Mouse (Mus musculus): ENCODE data around the gene Mterf4. TPM values are rescaled to one million over a fixed set of nuclear protein-coding genes. Genes with fewer than 3 reads are reported as not detected.

Mterf4 gene
- polyA plus RNA-seq, 1 experiment from 2014 or later = 11.3 TPM

DNA sequence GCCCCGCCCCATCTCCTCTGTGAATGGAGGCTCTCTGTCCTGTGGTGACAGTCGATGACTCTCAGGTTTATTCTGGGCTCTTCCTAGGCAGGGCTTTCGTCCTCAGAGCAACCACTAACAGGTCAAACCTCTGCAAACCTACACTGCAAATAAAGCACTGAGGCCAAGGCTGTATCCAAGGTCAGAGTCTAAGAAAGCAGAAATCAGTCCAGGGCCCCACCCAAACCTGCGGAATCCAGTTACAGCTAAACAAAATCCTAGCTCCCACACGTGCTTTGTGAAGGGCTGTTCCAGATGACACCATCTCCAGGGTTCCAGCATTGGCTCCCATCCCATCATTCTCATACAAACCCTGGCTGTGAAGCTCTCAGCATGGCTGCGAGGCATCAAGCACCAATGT, 30.2 kb downstream of the Mterf4 start:
- Histone ChIP-seq H3K36me3 (ENCODE audit: control insufficient read depth, insufficient read depth) (no peaks in the 10 kb centered on the region), H3K4me2 (ENCODE audit: low read depth, low read length) (no peak overlapping the region), H3K9me3 (replicated peaks; ENCODE audit: control insufficient read depth, low read length) (no peaks in the 10 kb centered on the region), H3K27ac (ENCODE audit: low read length) (no peak overlapping the region), H3K27me3 (ENCODE audit: control insufficient read depth, insufficient read depth, low read depth, low read length) (no peaks in the 10 kb centered on the region), H3K4me1 (ENCODE audit: control insufficient read depth, low read depth, low read length) (no peaks in the 10 kb centered on the region), H3K9ac (ENCODE audit: low read depth, low read length) (no peak overlapping the region), H3K4me3 (ENCODE audit: low read depth, low read length) (no peak overlapping the region)
- no peak for ATAC-seq (ENCODE audit: low read depth)
- 55% methylated on average over 6 of the region's 6 CpGs for WGBS (ENCODE audit: insufficient replicate concordance)

DNA sequence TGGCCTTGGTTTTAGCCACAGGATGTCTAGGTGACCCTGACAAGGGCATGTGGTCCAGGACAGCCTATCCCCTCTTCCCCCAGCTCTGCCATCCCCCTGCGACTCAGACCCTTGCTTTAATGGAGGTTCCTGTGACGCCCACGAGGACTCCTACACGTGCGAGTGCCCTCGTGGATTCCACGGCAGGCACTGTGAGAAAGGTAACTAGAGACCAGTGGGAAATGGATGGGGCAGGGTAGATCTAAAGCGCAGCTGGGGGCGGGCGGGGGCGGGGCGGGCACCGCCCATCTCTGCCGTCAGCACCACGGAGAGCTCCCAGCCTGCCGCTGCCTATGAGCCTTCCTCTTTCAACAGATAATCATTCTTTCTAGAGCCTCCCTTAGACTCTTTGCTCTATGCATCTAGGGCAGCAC, 33.3 kb downstream of the Mterf4 start:
- H3K36me3 ChIP-seq (ENCODE audit: control insufficient read depth, insufficient read depth) = no peaks in the 10 kb centered on the region
- no peak overlapping the region for H3K4me3 ChIP-seq (ENCODE audit: low read depth, low read length)
- H3K27ac ChIP-seq (ENCODE audit: low read length) = no peak overlapping the region
- no peaks in the 10 kb centered on the region for H3K27me3 ChIP-seq (ENCODE audit: control insufficient read depth, insufficient read depth, low read depth, low read length)
- WGBS (ENCODE audit: insufficient replicate concordance) = 3% methylated on average over 16 of the region's 16 CpGs
- ATAC-seq (ENCODE audit: low read depth) = no peak
- H3K9ac ChIP-seq (ENCODE audit: low read depth, low read length) = no peak overlapping the region
- no peaks in the 10 kb centered on the region for H3K4me1 ChIP-seq (ENCODE audit: control insufficient read depth, low read depth, low read length)
- no peaks in the 10 kb centered on the region for H3K9me3 ChIP-seq (replicated peaks; ENCODE audit: control insufficient read depth, low read length)
- no peak overlapping the region for H3K4me2 ChIP-seq (ENCODE audit: low read depth, low read length)

DNA sequence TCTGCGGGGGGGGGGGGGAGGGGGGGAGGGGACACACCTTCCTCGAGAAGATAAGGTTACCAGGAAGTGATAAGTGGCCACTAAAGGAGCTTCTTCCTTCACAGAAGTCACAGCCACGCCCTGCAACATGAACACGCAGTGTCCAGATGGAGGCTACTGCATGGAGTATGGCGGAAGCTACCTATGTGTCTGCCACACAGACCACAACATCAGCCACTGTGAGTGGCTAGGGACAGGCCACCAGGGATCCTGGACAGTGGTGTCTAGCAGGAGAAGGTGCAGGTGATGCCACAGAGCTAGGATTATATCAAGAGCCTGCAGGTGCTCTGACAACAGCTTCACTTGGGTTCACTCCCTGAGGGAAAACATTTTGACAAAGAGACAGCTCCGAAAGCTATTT, 34.0 kb downstream of the Mterf4 start:
- 57% methylated on average over 5 of the region's 6 CpGs for WGBS (ENCODE audit: insufficient replicate concordance)
- H3K9ac ChIP-seq (ENCODE audit: low read depth, low read length) = no peak overlapping the region
- ATAC-seq (ENCODE audit: low read depth) = no peak
- H3K4me2 ChIP-seq (ENCODE audit: low read depth, low read length) = no peak overlapping the region
- no peaks in the 10 kb centered on the region for H3K27me3 ChIP-seq (ENCODE audit: control insufficient read depth, insufficient read depth, low read depth, low read length)
- H3K27ac ChIP-seq (ENCODE audit: low read length) = no peak overlapping the region
- H3K4me3 ChIP-seq (ENCODE audit: low read depth, low read length) = no peak overlapping the region
- no peaks in the 10 kb centered on the region for H3K4me1 ChIP-seq (ENCODE audit: control insufficient read depth, low read depth, low read length)
- H3K9me3 ChIP-seq (replicated peaks; ENCODE audit: control insufficient read depth, low read length) = no peaks in the 10 kb centered on the region
- H3K36me3 ChIP-seq (ENCODE audit: control insufficient read depth, insufficient read depth) = no peaks in the 10 kb centered on the region

DNA sequence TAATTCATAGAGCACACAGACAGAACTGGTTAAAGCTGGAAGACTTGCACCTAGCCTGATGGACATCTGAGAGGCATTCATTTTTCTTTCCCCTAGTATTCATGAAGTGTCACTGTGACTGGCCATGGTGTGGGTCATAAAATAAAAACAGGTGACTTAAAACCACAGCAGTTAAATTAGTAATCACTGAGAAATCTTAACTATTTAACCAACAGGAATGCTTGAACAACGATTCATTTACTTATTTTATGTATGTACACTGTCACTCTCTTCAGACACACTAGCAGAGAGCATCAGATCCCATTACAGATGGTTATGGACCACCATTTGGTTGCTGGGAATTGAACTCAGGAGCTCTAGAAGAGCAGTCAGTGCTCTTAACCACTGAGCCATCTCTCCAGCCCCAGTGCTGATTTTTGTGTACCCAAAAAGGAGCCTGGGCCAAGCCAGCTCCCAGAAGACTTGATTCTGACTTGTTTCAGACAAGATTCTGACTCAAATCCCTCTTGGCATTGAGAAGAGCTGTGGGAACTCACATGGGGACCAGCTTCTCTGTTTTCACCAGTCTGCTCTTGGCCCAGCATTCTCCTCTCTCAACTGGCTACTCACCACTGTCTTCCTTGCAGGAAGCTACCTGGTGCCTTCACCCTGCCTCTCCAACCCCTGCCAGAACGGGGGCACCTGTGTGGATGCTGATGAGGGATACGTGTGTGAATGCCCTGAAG, 35.0 kb downstream of the Mterf4 start:
- Histone ChIP-seq H3K36me3 (ENCODE audit: control insufficient read depth, insufficient read depth) (no peaks in the 10 kb centered on the region), H3K27me3 (ENCODE audit: control insufficient read depth, insufficient read depth, low read depth, low read length) (no peaks in the 10 kb centered on the region), H3K4me2 (ENCODE audit: low read depth, low read length) (no peak overlapping the region), H3K9me3 (replicated peaks; ENCODE audit: control insufficient read depth, low read length) (no peaks in the 10 kb centered on the region), H3K4me3 (ENCODE audit: low read depth, low read length) (no peak overlapping the region), H3K9ac (ENCODE audit: low read depth, low read length) (no peak overlapping the region), H3K4me1 (ENCODE audit: control insufficient read depth, low read depth, low read length) (no peaks in the 10 kb centered on the region), H3K27ac (ENCODE audit: low read length) (no peak overlapping the region)
- 50% methylated on average over 3 of the region's 3 CpGs for WGBS (ENCODE audit: insufficient replicate concordance)
- no peak for ATAC-seq (ENCODE audit: low read depth)

DNA sequence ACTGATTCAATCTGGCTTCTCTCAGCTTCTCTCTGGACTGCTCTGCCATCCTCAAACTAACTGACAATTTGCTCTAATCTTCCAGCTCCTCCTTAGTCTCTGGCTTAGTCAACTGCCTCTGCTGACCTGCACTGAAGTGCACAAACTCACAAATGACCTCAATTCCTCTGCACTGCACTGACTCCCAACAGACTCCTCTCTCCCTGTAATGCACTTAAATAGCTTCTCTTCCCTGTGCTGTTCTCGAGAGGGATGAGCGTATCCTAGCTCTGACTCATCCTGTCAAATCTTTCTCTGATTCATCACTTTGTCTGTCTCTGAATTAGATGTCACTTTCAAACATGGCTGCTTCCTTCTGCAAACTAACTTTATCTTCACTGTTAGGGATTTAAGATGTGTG, 37.5 kb downstream of the Mterf4 start:
- H3K4me1 ChIP-seq (ENCODE audit: control insufficient read depth, low read depth, low read length) = no peaks in the 10 kb centered on the region
- 80% methylated on average over 2 of the region's 2 CpGs for WGBS (ENCODE audit: insufficient replicate concordance)
- no peak for ATAC-seq (ENCODE audit: low read depth)

DNA sequence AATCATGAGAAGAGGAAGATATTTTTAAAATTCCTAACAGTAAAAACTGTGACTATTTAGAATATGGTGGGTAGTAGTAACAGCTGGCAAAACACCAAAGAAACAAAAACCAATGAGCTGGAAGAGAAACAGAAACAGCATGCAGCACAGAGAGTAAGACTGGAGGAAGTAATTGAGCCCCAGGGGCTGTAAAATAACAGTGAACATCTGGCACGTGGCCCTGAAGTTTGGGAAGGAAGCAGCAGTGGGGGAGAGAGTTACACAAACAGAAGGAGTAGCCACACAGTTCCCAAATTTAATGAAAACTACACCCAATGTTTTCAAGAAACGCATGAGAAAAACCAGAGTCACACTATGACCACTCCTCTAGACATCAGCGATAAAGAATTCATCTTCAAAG, 38.5 kb downstream of the Mterf4 start:
- Histone ChIP-seq H3K4me1 (ENCODE audit: control insufficient read depth, low read depth, low read length) (no peaks in the 10 kb centered on the region), H3K27me3 (ENCODE audit: control insufficient read depth, insufficient read depth, low read depth, low read length) (no peaks in the 10 kb centered on the region), H3K36me3 (ENCODE audit: control insufficient read depth, insufficient read depth) (no peaks in the 10 kb centered on the region), H3K4me3 (ENCODE audit: low read depth, low read length) (no peak overlapping the region), H3K9me3 (replicated peaks; ENCODE audit: control insufficient read depth, low read length) (no peaks in the 10 kb centered on the region), H3K9ac (ENCODE audit: low read depth, low read length) (no peak overlapping the region), H3K4me2 (ENCODE audit: low read depth, low read length) (no peak overlapping the region), H3K27ac (ENCODE audit: low read length) (no peak overlapping the region)
- no peak for ATAC-seq (ENCODE audit: low read depth)
- WGBS (ENCODE audit: insufficient replicate concordance) = 34% methylated on average over 3 of the region's 3 CpGs

More for the DNA sequence above, 37.5 kb downstream of the Mterf4 start:
- H3K27ac ChIP-seq (ENCODE audit: low read length) = no peak overlapping the region
- H3K9me3 ChIP-seq (replicated peaks; ENCODE audit: control insufficient read depth, low read length) = no peaks in the 10 kb centered on the region
- no peaks in the 10 kb centered on the region for H3K27me3 ChIP-seq (ENCODE audit: control insufficient read depth, insufficient read depth, low read depth, low read length)
- no peak overlapping the region for H3K4me2 ChIP-seq (ENCODE audit: low read depth, low read length)
- H3K36me3 ChIP-seq (ENCODE audit: control insufficient read depth, insufficient read depth) = no peaks in the 10 kb centered on the region
- no peak overlapping the region for H3K4me3 ChIP-seq (ENCODE audit: low read depth, low read length)
- no peak overlapping the region for H3K9ac ChIP-seq (ENCODE audit: low read depth, low read length)

DNA sequence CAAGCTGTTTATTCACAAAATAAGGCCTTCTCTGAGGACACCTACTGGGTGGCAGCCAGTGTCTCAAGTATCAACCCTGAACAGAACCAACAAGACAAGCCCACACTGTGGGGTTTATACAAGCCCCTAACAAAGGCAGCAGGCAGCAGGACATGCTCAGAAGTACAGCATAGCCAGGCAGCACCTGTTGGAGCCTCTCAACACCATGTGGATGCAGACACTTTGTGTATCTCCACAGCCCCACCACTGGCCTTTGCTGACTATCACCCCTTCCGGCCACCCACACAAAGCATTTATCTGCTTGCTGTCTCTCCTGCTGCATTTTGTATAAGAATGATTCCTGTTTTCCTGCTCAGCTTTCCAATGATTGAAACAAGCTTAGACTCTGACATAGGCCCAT, 48.2 kb downstream of the Mterf4 start:
- ATAC-seq (ENCODE audit: low read depth) = no peak
- WGBS (ENCODE audit: insufficient replicate concordance) = 83% methylated on average over 1 of the region's 1 CpGs
- Histone ChIP-seq H3K36me3 (ENCODE audit: control insufficient read depth, insufficient read depth) (no peaks in the 10 kb centered on the region), H3K4me2 (ENCODE audit: low read depth, low read length) (no peak overlapping the region), H3K4me3 (ENCODE audit: low read depth, low read length) (no peak overlapping the region), H3K27me3 (ENCODE audit: control insufficient read depth, insufficient read depth, low read depth, low read length) (no peaks in the 10 kb centered on the region), H3K27ac (ENCODE audit: low read length) (no peak overlapping the region), H3K4me1 (ENCODE audit: control insufficient read depth, low read depth, low read length) (no peaks in the 10 kb centered on the region), H3K9ac (ENCODE audit: low read depth, low read length) (no peak overlapping the region), H3K9me3 (replicated peaks; ENCODE audit: control insufficient read depth, low read length) (no peaks in the 10 kb centered on the region)

DNA sequence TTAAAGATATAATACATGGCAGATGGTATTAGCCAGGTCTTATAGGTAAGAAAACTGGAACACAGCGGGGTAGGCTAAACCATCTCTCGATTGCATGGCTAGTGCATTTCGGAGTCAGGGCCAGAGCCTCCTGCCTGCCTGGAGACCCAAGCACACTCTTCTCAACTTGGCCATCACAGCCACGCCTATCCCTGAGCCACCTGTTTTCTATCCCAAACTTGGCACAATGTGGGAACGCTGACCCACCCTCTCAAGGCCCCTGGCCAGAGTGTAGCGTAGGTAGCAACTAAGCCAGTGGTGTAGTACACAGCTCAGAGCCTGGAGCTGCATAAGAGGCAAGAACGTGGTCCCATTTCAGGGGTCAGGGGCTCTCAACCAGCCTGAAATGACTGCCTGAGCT, 50.0 kb downstream of the Mterf4 start:
- no peak overlapping the region for H3K4me3 ChIP-seq (ENCODE audit: low read depth, low read length)
- H3K4me1 ChIP-seq (ENCODE audit: control insufficient read depth, low read depth, low read length) = no peaks in the 10 kb centered on the region
- H3K9ac ChIP-seq (ENCODE audit: low read depth, low read length) = no peak overlapping the region
- WGBS (ENCODE audit: insufficient replicate concordance) = 60% methylated on average over 7 of the region's 7 CpGs
- no peaks in the 10 kb centered on the region for H3K27me3 ChIP-seq (ENCODE audit: control insufficient read depth, insufficient read depth, low read depth, low read length)
- no peak overlapping the region for H3K4me2 ChIP-seq (ENCODE audit: low read depth, low read length)
- H3K27ac ChIP-seq (ENCODE audit: low read length) = no peak overlapping the region
- H3K9me3 ChIP-seq (replicated peaks; ENCODE audit: control insufficient read depth, low read length) = no peaks in the 10 kb centered on the region
- ATAC-seq (ENCODE audit: low read depth) = no peak
- no peaks in the 10 kb centered on the region for H3K36me3 ChIP-seq (ENCODE audit: control insufficient read depth, insufficient read depth)

DNA sequence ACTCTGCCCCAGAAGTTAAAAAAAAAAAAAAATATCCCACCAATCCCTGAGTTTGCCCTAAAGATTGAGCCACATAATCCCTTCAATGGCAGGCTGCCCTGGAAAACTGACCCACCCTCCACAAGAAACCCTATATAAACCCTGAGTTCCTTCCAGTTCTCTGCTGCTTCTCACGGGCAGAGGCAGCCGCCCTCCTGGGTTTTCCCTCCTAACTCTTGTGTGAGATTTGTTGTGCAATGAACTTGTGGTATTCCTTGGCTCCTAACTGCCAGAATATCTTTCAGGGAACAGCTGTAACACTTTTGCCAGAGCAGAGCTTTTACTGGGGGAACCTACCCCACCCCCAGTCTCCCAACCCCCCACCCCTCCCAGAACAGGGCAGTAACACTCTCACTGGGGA, 53.1 kb downstream of the Mterf4 start:
- Histone ChIP-seq H3K9ac (ENCODE audit: low read depth, low read length) (no peak overlapping the region), H3K4me1 (ENCODE audit: control insufficient read depth, low read depth, low read length) (no peaks in the 10 kb centered on the region), H3K9me3 (replicated peaks; ENCODE audit: control insufficient read depth, low read length) (no peaks in the 10 kb centered on the region), H3K4me3 (ENCODE audit: low read depth, low read length) (no peak overlapping the region), H3K27me3 (ENCODE audit: control insufficient read depth, insufficient read depth, low read depth, low read length) (no peaks in the 10 kb centered on the region), H3K4me2 (ENCODE audit: low read depth, low read length) (no peak overlapping the region), H3K27ac (ENCODE audit: low read length) (no peak overlapping the region), H3K36me3 (ENCODE audit: control insufficient read depth, insufficient read depth) (no peaks in the 10 kb centered on the region)
- WGBS (ENCODE audit: insufficient replicate concordance) = 29% methylated on average over 2 of the region's 2 CpGs
- ATAC-seq (ENCODE audit: low read depth) = no peak
